Mouse (Mus musculus) brain, embryonic 14.5 days (tissue): ENCODE results near the gene C1qb.

Experiments used
- CTCF ChIP-seq: fragments of 200-500 bp; IDR thresholded peaks from 2 replicates; pipeline ENCODE4 v1.5.1; 2012; ENCODE audit warnings: inconsistent platforms, mild to moderate bottlenecking, moderate library complexity, borderline replicate concordance; ENCODE audit not compliant: insufficient read depth, insufficient read length; ENCODE audit errors: extremely low read depth
- POLR2A ChIP-seq: fragments of 200-500 bp; IDR thresholded peaks from 2 replicates; pipeline ENCODE4 v1.6.1; 2012; ENCODE audit warnings: mild to moderate bottlenecking, inconsistent platforms, borderline replicate concordance; ENCODE audit not compliant: poor library complexity, insufficient read depth, insufficient read length, severe bottlenecking; ENCODE audit errors: extremely low read depth

DNA sequence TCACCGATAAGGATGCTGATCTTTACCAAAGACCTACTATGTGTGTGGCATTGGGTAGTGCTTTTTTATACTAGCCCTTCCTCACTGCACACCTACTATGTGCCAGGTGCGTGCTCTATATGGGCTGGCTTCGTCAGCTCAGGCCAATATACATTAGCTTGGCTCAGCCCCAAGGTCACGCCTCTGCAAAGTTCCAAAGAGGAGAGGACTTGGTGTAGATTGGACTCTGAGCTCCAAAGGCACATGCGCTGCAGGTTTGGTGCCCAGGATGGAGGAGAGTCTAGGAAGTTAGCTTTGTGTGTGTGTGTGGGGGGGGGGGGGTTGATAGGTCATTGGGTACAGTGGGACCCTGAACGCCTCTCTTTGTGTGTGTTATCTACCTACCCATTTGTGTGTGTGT lies 17.6 kb downstream of the C1qb start:
- no peak for TF ChIP-seq POLR2A
- TF ChIP-seq CTCF: no peak
